Mouse (Mus musculus) myocyte (in vitro differentiated cells): ENCODE results near the gene Hoxa13.

Experiments
- MAX ChIP-seq: IDR thresholded peaks from one replicate; pipeline ENCODE4 v1.6.1; 2011; ENCODE audit warnings: low read depth, mild to moderate bottlenecking, control low read depth
- MYOD1 ChIP-seq, 3 experiments: IDR thresholded peaks; one replicate each; pipeline ENCODE4 v1.6.1; 2011; ENCODE audit warnings: control low read depth in 2 of 3, low read depth in 2 of 3, mild to moderate bottlenecking in 2 of 3, moderate library complexity in 1 of 3; ENCODE audit not compliant: insufficient read length in 2 of 3, control insufficient read depth in 1 of 3
- MYOG ChIP-seq, 3 experiments: IDR thresholded peaks; one replicate each; pipeline ENCODE4 v1.6.1; 2011; ENCODE audit warnings: control low read depth in 2 of 3, low read depth in 2 of 3, mild to moderate bottlenecking in 2 of 3; ENCODE audit not compliant: insufficient read length in 2 of 3, control insufficient read depth in 1 of 3, insufficient read depth in 1 of 3
- POLR2A ChIP-seq: IDR thresholded peaks from one replicate; pipeline ENCODE4 v1.6.1; 2011; ENCODE audit warnings: low read depth, mild to moderate bottlenecking, control low read depth, moderate library complexity; ENCODE audit not compliant: insufficient read length
- POLR2AphosphoS2 ChIP-seq: IDR thresholded peaks from one replicate; pipeline ENCODE4 v1.6.1; 2011; ENCODE audit warnings: low read depth, control low read depth; ENCODE audit not compliant: insufficient read length
- REST ChIP-seq: IDR thresholded peaks from one replicate; pipeline ENCODE4 v1.6.1; 2011; ENCODE audit warnings: mild to moderate bottlenecking, control low read depth, moderate library complexity; ENCODE audit not compliant: insufficient read depth, insufficient read length
- TCF12 ChIP-seq: IDR thresholded peaks from one replicate; pipeline ENCODE4 v1.6.1; 2011; ENCODE audit warnings: mild to moderate bottlenecking, control low read depth; ENCODE audit not compliant: poor library complexity, insufficient read depth, severe bottlenecking
- TCF3 ChIP-seq: IDR thresholded peaks from one replicate; pipeline ENCODE4 v1.6.1; 2011; ENCODE audit warnings: low read depth, control low read depth; ENCODE audit not compliant: insufficient read length
- USF1 ChIP-seq: IDR thresholded peaks from one replicate; pipeline ENCODE4 v1.6.1; 2011; ENCODE audit warnings: low read depth, mild to moderate bottlenecking, control low read depth, moderate library complexity

GRCm38 (mm10) chr6:52237346-52238154, 23.1 kb downstream of the Hoxa13 start:
- TF ChIP-seq POLR2A (no peak), USF1 (no peak), MYOD1 (IDR thresholded peaks at IDR 0.05; ENCODE audit: control insufficient read depth in 1 of 3, insufficient read length in 2 of 3, low read depth in 2 of 3) (no peak), POLR2AphosphoS2 (no peak), MAX (no peak), TCF3 (no peak), MYOG (IDR thresholded peaks at IDR 0.05; ENCODE audit: control insufficient read depth in 1 of 3, insufficient read depth in 1 of 3, insufficient read length in 2 of 3, low read depth in 2 of 3) (no peak), TCF12 (no peak), REST (no peak)
